Mouse (Mus musculus) kidney, embryonic 16.5 days (tissue): ENCODE data around the gene Kalrn. TPM values are rescaled to one million over a fixed set of nuclear protein-coding genes. Genes with fewer than 3 reads are reported as not detected.

Experiments
- ATAC-seq: fragments of 200-750 bp; cut with Nextera tagmentation; 2 replicates; pipeline ENCODE4 v1.8.0; 2017; ENCODE audit warnings: moderate TSS enrichment; ENCODE audit not compliant: low FRiP score, low TSS enrichment
- H3K27ac ChIP-seq: fragments of 300-500 bp; sonication (generic); 2 replicates; pipeline ENCODE4 v1.5.1; 2014; ENCODE audit warnings: low read length
- H3K27me3 ChIP-seq: fragments of 300-500 bp; sonication (generic); 2 replicates; pipeline ENCODE4 v1.6.1; 2014; ENCODE audit warnings: low read length, control low read depth, mixed read lengths; ENCODE audit not compliant: insufficient read depth
- H3K36me3 ChIP-seq: fragments of 300-500 bp; sonication (generic); 2 replicates; pipeline ENCODE4 v1.6.1; 2014; ENCODE audit warnings: low read length, control low read depth, mixed read lengths; ENCODE audit not compliant: insufficient read depth
- H3K4me1 ChIP-seq: fragments of 300-500 bp; sonication (generic); 2 replicates; pipeline ENCODE4 v1.6.1; 2014; ENCODE audit warnings: low read length, control low read depth, mixed read lengths; ENCODE audit not compliant: insufficient read depth
- H3K4me2 ChIP-seq: fragments of 300-500 bp; sonication (generic); replicated peaks from 2 replicates; pipeline ENCODE4 v1.6.1; 2014; ENCODE audit warnings: low read depth, low read length
- H3K4me3 ChIP-seq: fragments of 300-500 bp; sonication (generic); 2 replicates; pipeline ENCODE4 v1.5.1; 2014; ENCODE audit warnings: mild to moderate bottlenecking, low read length
- H3K9ac ChIP-seq: fragments of 300-500 bp; sonication (generic); replicated peaks from 2 replicates; pipeline ENCODE4 v1.6.1; 2014; ENCODE audit warnings: low read length
- H3K9me3 ChIP-seq: fragments of 300-500 bp; sonication (generic); 2 replicates; pipeline ENCODE4 v1.6.1; 2016; ENCODE audit warnings: low read length, control low read depth
- WGBS: fragments of 180-500 bp; shearing (Covaris S2); extraction: QIAGEN DNeasy Blood & Tissue Kit; methylation state at CpG from one replicate; pipeline ENCODE4 v1.1.7; 2014; 5-methylcytosine and 5-hydroxymethylcytosine counted together
- polyA plus RNA-seq: library from polyadenylated mRNA; unstranded; fragments of >200 nt; fragmentation: Nextera tagmentation; extraction: Ambion mirVana; gene quantifications from 2 replicates; pipeline ENCODE4 v1.2.1, GENCODE M21; 2015

Kalrn gene
- polyA plus RNA-seq, 1 experiment from 2014 or later = 15.2 TPM

GRCm38 (mm10) chr16:33950830-33951229, 622.5 kb downstream of the Kalrn start:
- H3K4me3 ChIP-seq = no peak overlapping the region
- H3K9ac ChIP-seq = no peak overlapping the region
- WGBS = 18% methylated on average over 4 of the region's 4 CpGs
- no peak overlapping the region for H3K4me2 ChIP-seq
- no peaks in the 10 kb centered on the region for H3K27me3 ChIP-seq
- H3K9me3 ChIP-seq = no peaks in the 10 kb centered on the region
- peaks cover 4% of the 10 kb centered on the region for H3K4me1 ChIP-seq
- peak; percentile 80 for ATAC-seq
- H3K36me3 ChIP-seq = peaks cover 33% of the 10 kb centered on the region
- H3K27ac ChIP-seq = no peak overlapping the region

- H3K27ac ChIP-seq = no peak overlapping the region
- no peak overlapping the region for H3K4me2 ChIP-seq
- no peaks in the 10 kb centered on the region for H3K27me3 ChIP-seq
- H3K9ac ChIP-seq = no peak overlapping the region
- H3K36me3 ChIP-seq = peaks cover 28% of the 10 kb centered on the region
- WGBS = 87% methylated on average over 6 of the region's 6 CpGs
- ATAC-seq = no peak
- H3K9me3 ChIP-seq = no peaks in the 10 kb centered on the region
- peaks cover 8% of the 10 kb centered on the region for H3K4me1 ChIP-seq
- no peak overlapping the region for H3K4me3 ChIP-seq
Observed at GRCm38 (mm10) chr16:33950386-33950785, 622.9 kb downstream of the Kalrn start.

GRCm38 (mm10) chr16:33947664-33948571, 625.4 kb downstream of the Kalrn start:
- H3K27ac ChIP-seq = no peak overlapping the region
- H3K9me3 ChIP-seq = no peaks in the 10 kb centered on the region
- H3K4me3 ChIP-seq = no peak overlapping the region

GRCm38 (mm10) chr16:33946021-33946420, 627.3 kb downstream of the Kalrn start:
- Histone ChIP-seq H3K36me3 (peaks cover 5% of the 10 kb centered on the region; the same call in 1 of the 2 replicates), H3K9ac (no peak overlapping the region), H3K4me1 (peaks cover 30% of the 10 kb centered on the region), H3K27ac (no peak overlapping the region), H3K9me3 (no peaks in the 10 kb centered on the region), H3K4me3 (no peak overlapping the region), H3K27me3 (no peaks in the 10 kb centered on the region), H3K4me2 (no peak overlapping the region)
- 34% methylated on average over 7 of the region's 7 CpGs for WGBS
- no peak for ATAC-seq

More at GRCm38 (mm10) chr16:33947664-33948571, 625.4 kb downstream of the Kalrn start:
- Histone ChIP-seq H3K27me3 (no peaks in the 10 kb centered on the region), H3K36me3 (peaks cover 5% of the 10 kb centered on the region), H3K9ac (no peak overlapping the region), H3K4me2 (no peak overlapping the region), H3K4me1 (peaks cover 11% of the 10 kb centered on the region)
- WGBS = 86% methylated on average over 17 of the region's 17 CpGs
- ATAC-seq = no peak

GRCm38 (mm10) chr16:33944772-33945171, 628.6 kb downstream of the Kalrn start:
- Histone ChIP-seq H3K4me3 (no peak overlapping the region), H3K9me3 (no peaks in the 10 kb centered on the region), H3K27ac (no peak overlapping the region), H3K36me3 (peaks cover 5% of the 10 kb centered on the region; the same call in 1 of the 2 replicates), H3K9ac (no peak overlapping the region), H3K4me2 (no peak overlapping the region), H3K27me3 (no peaks in the 10 kb centered on the region), H3K4me1 (peaks cover 42% of the 10 kb centered on the region)
- 37% methylated on average over 6 of the region's 6 CpGs for WGBS
- ATAC-seq = 0 out of 2 replicates have a peak, but pooled peaks have one; percentile 12

GRCm38 (mm10) chr16:33944126-33944525, 629.2 kb downstream of the Kalrn start:
- 87% methylated on average over 4 of the region's 4 CpGs for WGBS
- ATAC-seq = no peak
- H3K27ac ChIP-seq = no peak overlapping the region

GRCm38 (mm10) chr16:33943388-33943787, 629.9 kb downstream of the Kalrn start:
- Histone ChIP-seq H3K9ac (no peak overlapping the region), H3K27me3 (no peaks in the 10 kb centered on the region), H3K36me3 (no peaks in the 10 kb centered on the region), H3K27ac (no peak overlapping the region), H3K4me2 (no peak overlapping the region), H3K4me3 (no peak overlapping the region), H3K4me1 (peaks cover 56% of the 10 kb centered on the region), H3K9me3 (no peaks in the 10 kb centered on the region)
- 96% methylated on average over 6 of the region's 6 CpGs for WGBS
- ATAC-seq = no peak

More at GRCm38 (mm10) chr16:33944126-33944525, 629.2 kb downstream of the Kalrn start:
- Histone ChIP-seq H3K27me3 (no peaks in the 10 kb centered on the region), H3K4me3 (no peak overlapping the region), H3K9ac (no peak overlapping the region), H3K36me3 (peaks cover 5% of the 10 kb centered on the region; the same call in 1 of the 2 replicates), H3K4me1 (peaks cover 49% of the 10 kb centered on the region), H3K4me2 (no peak overlapping the region), H3K9me3 (no peaks in the 10 kb centered on the region)

- Histone ChIP-seq H3K9ac (no peak overlapping the region), H3K27ac (peak overlapping the region; percentile 76; the same call in 1 of the 2 replicates), H3K4me1 (peaks cover 62% of the 10 kb centered on the region), H3K9me3 (no peaks in the 10 kb centered on the region), H3K4me2 (no peak overlapping the region), H3K4me3 (no peak overlapping the region), H3K27me3 (no peaks in the 10 kb centered on the region; the same call in 1 of the 2 replicates), H3K36me3 (no peaks in the 10 kb centered on the region)
- no peak for ATAC-seq
- 34% methylated on average over 11 of the region's 11 CpGs for WGBS
Observed at GRCm38 (mm10) chr16:33942341-33942740, 631.0 kb downstream of the Kalrn start.

- no peak overlapping the region for H3K9ac ChIP-seq
- 26% methylated on average over 11 of the region's 11 CpGs for WGBS
- H3K9me3 ChIP-seq = no peaks in the 10 kb centered on the region
- peak overlapping the region; percentile 76 for H3K27ac ChIP-seq
- no peak overlapping the region for H3K4me3 ChIP-seq
- ATAC-seq = peak; percentile 49
- no peak overlapping the region for H3K4me2 ChIP-seq
- H3K27me3 ChIP-seq = no peaks in the 10 kb centered on the region; the same call in 1 of the 2 replicates
- H3K4me1 ChIP-seq = peaks cover 62% of the 10 kb centered on the region
- H3K36me3 ChIP-seq = no peaks in the 10 kb centered on the region
Observed at GRCm38 (mm10) chr16:33941271-33941781, 632.0 kb downstream of the Kalrn start.

- no peak overlapping the region for H3K4me2 ChIP-seq
- H3K27me3 ChIP-seq = no peaks in the 10 kb centered on the region; the same call in 1 of the 2 replicates
- no peaks in the 10 kb centered on the region for H3K36me3 ChIP-seq
- ATAC-seq = no peak
- H3K4me1 ChIP-seq = peaks cover 54% of the 10 kb centered on the region
- 62% methylated on average over 5 of the region's 5 CpGs for WGBS
- 0 out of 2 replicates have a peak overlapping the region, but pooled peaks have one; percentile 33 for H3K27ac ChIP-seq
- no peak overlapping the region for H3K4me3 ChIP-seq
- no peaks in the 10 kb centered on the region for H3K9me3 ChIP-seq
- H3K9ac ChIP-seq = no peak overlapping the region
Observed at GRCm38 (mm10) chr16:33940095-33940494, 633.2 kb downstream of the Kalrn start.
